Mouse (Mus musculus) heart, postnatal 0 days (tissue): Measurements from ENCODE around the gene Pfdn6.

ENCODE experiments used
- CTCF ChIP-seq: IDR thresholded peaks from 2 replicates; pipeline ENCODE4 v1.5.1; 2016; ENCODE audit warnings: antibody characterized with exemption, control low read depth, low read depth
- EP300 ChIP-seq: IDR thresholded peaks from 2 replicates; pipeline ENCODE4 v1.6.1; 2016; ENCODE audit warnings: antibody characterized with exemption, low read depth

DNA sequence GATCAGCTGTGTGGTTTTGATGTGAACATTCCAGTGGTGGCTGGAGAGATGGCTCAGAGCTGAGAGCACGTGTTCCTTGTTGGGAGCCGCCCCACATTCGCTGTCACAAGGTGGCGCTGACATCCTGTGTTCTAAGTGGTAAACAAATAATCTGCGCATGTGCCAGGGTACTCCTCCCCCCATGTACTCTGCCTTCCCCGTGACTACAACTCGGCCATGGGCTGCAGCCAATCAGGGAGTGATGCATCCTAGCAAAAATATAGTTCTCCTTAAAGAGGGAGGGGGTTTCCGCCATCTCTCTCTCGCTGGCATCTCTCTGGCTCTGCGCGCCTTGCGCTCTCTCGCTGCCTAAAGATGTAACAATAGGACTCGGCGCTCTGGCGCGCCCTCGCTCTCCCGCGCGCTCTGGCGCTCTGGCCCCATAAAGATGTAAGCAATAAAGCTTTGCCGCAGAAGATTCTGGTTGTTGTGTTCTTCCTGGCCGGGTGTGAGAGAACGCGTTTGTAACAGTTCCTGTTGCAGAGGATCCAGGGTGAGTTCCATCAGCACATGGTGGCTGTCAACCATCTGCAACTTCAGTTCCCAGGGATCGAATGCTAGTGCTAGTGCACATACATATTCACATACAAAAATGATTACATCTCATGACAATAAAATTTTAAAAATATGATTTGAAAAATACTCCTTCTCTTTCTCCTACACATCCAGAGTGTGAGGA lies 41.2 kb upstream of the Pfdn6 start:
- TF ChIP-seq CTCF (peak; percentile 50), EP300 (peak; percentile 87)
